Mouse (Mus musculus): ENCODE data around the gene Nudt17. TPM values are rescaled to one million over a fixed set of nuclear protein-coding genes. Genes with fewer than 3 reads are reported as not detected.

The Nudt17 gene
- total and polyA plus RNA-seq, 2 experiments from 2014 or later, result 11.9 to 18.5 TPM

DNA sequence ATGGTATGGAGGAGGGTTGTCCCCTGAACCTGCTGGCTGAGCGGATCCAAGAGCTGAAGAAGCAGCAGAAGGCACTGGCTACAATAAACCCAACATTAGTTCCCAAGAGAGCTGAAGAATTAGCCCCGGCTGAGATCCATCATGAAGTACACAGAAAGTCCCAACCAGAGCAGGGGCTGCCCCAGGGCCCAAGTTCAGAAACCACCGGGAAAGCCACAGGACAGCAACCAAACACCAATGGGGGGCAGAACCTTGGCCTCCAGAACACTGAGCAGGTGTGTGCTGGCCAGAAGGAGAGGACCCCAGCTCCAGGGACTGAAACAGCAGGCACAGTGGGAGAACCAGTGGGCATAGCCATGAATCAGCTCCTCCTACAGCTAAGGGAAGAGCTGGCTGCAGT, 24.9 kb downstream of the Nudt17 start:
- Histone ChIP-seq H3K4me2 (ENCODE audit: low read depth, low read length, poor library complexity, severe bottlenecking) (no peak overlapping the region), H3K27me3 (ENCODE audit: insufficient read depth, low read length) (peaks cover 5% of the 10 kb centered on the region; the same call in 1 of the 2 replicates), H3K9ac (replicated peaks; ENCODE audit: low read length, poor library complexity, severe bottlenecking) (no peak overlapping the region), H3K9me3 (ENCODE audit: low read length) (no peaks in the 10 kb centered on the region), H3K27ac (ENCODE audit: low read depth, low read length) (no peak overlapping the region), H3K4me1 (ENCODE audit: insufficient read depth, low read length) (no peaks in the 10 kb centered on the region), H3K36me3 (ENCODE audit: insufficient read depth, low read length) (no peaks in the 10 kb centered on the region), H3K4me3 (ENCODE audit: low read depth, low read length) (no peak overlapping the region)
- ATAC-seq (ENCODE audit: low FRiP score), result no peak
- WGBS, result 88% methylated on average over 3 of the region's 3 CpGs
- DNase-seq (ENCODE audit: low spot score), result no peak
- no peak for TF ChIP-seq CTCF (IDR thresholded peaks at IDR 0.05)

DNA sequence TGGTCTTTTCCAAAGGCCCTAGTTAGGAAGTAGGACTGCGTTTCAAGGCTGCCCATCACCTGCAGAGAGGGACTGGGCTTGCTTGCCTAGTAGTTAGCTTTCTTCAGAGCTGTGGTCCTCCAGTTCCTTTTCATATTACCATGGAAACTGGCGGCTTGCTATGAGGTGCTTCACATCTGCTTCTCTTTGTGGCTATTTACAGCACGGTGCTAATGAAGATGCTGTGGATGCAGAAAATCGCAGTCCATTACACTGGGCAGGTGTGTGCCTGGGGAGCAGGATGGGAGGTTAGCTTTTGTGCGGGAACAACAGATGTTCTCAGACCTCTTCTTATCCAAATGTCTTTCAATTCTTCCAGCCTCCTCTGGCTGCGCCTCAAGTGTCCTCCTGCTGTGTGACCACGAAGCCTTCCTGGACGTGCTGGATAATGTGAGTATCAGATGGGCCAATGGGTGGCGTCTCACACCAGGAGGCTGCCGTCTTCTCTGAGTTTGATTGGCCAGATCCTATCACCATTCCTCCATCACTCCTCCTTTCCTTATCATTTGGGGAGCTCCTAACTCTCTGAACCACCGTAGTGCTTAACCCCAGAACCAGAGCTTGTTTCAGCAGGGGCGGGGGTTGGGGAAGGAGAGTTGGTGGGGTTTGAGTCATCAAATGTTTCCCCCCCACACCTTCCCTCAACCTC, 27.9 kb downstream of the Nudt17 start:
- peak; percentile 42; the same call in 1 of the 2 replicates for ATAC-seq (ENCODE audit: low FRiP score)
- Histone ChIP-seq H3K4me2 (ENCODE audit: low read depth, low read length, poor library complexity, severe bottlenecking) (no peak overlapping the region), H3K4me3 (ENCODE audit: low read depth, low read length) (no peak overlapping the region), H3K9ac (replicated peaks; ENCODE audit: low read length, poor library complexity, severe bottlenecking) (no peak overlapping the region), H3K9me3 (ENCODE audit: low read length) (no peaks in the 10 kb centered on the region), H3K27ac (ENCODE audit: low read depth, low read length) (0 out of 2 replicates have a peak overlapping the region, but pooled peaks have one; percentile 12), H3K36me3 (ENCODE audit: insufficient read depth, low read length) (no peaks in the 10 kb centered on the region), H3K27me3 (ENCODE audit: insufficient read depth, low read length) (peaks cover 5% of the 10 kb centered on the region; the same call in 1 of the 2 replicates), H3K4me1 (ENCODE audit: insufficient read depth, low read length) (no peaks in the 10 kb centered on the region)
- peak; percentile 46 for DNase-seq (ENCODE audit: low spot score)
- WGBS, result 15% methylated on average over 12 of the region's 12 CpGs
- no peak for TF ChIP-seq CTCF (IDR thresholded peaks at IDR 0.05)

DNA sequence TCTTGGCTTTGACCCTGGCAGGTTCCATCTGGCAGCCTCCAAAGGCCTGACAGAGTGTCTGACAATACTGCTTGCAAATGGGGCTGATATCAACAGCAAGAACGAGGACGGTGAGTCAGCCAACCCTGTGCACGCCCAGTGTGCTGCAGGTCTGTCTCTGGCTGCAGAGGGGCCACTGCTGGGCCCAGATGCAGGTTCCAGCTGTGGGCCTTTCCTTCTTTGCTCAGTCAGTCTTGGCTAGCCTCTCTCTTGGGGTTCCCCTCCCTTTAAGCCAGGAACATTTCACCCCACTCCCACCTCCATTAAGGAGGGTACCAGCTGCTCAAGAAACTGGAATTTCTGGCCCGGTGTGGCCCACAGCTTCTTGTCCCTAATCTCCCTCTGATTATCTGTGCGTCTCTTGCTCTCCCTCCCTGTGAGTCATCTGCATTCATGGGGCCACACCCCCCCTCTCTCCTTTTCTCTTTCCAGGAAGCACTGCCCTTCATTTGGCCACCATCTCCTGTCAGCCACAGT, 29.1 kb downstream of the Nudt17 start:
- DNase-seq (ENCODE audit: low spot score) (no peak), ATAC-seq (ENCODE audit: low FRiP score) (no peak)
- Histone ChIP-seq H3K27me3 (ENCODE audit: insufficient read depth, low read length) (no peaks in the 10 kb centered on the region), H3K27ac (ENCODE audit: low read depth, low read length) (no peak overlapping the region), H3K4me2 (ENCODE audit: low read depth, low read length, poor library complexity, severe bottlenecking) (no peak overlapping the region), H3K4me3 (ENCODE audit: low read depth, low read length) (no peak overlapping the region), H3K36me3 (ENCODE audit: insufficient read depth, low read length) (no peaks in the 10 kb centered on the region), H3K9me3 (ENCODE audit: low read length) (no peaks in the 10 kb centered on the region), H3K9ac (replicated peaks; ENCODE audit: low read length, poor library complexity, severe bottlenecking) (no peak overlapping the region), H3K4me1 (ENCODE audit: insufficient read depth, low read length) (no peaks in the 10 kb centered on the region)
- TF ChIP-seq CTCF (IDR thresholded peaks at IDR 0.05), result no peak
- 33% methylated on average over 5 of the region's 5 CpGs for WGBS

DNA sequence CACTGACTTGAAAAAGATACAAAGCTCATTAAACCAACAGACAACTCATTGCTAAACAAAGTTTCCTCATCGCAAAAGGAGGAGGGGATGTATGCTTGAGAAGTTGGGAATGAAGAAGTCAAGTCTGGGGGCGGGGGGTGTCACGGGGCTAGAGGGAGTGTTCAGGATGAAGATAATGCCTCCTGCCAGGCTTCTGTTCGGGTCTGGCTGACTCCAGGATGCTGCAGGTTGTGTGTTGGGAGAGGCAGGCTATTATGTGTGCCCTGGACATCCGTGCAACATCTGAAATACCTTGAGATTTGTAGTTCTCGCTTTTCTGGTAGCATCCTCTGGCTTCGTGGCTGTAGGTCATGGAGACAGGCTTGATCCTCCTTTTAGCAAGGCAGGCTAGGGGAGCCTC, 29.9 kb downstream of the Nudt17 start:
- Histone ChIP-seq H3K4me3 (ENCODE audit: low read depth, low read length) (no peak overlapping the region), H3K9me3 (ENCODE audit: low read length) (no peaks in the 10 kb centered on the region), H3K36me3 (ENCODE audit: insufficient read depth, low read length) (no peaks in the 10 kb centered on the region), H3K9ac (replicated peaks; ENCODE audit: low read length, poor library complexity, severe bottlenecking) (no peak overlapping the region), H3K4me1 (ENCODE audit: insufficient read depth, low read length) (no peaks in the 10 kb centered on the region), H3K27me3 (ENCODE audit: insufficient read depth, low read length) (no peaks in the 10 kb centered on the region), H3K27ac (ENCODE audit: low read depth, low read length) (no peak overlapping the region), H3K4me2 (ENCODE audit: low read depth, low read length, poor library complexity, severe bottlenecking) (no peak overlapping the region)
- DNase-seq (ENCODE audit: low spot score), result no peak
- TF ChIP-seq CTCF (IDR thresholded peaks at IDR 0.05), result no peak
- 66% methylated on average over 7 of the region's 7 CpGs for WGBS
- no peak for ATAC-seq (ENCODE audit: low FRiP score)

DNA sequence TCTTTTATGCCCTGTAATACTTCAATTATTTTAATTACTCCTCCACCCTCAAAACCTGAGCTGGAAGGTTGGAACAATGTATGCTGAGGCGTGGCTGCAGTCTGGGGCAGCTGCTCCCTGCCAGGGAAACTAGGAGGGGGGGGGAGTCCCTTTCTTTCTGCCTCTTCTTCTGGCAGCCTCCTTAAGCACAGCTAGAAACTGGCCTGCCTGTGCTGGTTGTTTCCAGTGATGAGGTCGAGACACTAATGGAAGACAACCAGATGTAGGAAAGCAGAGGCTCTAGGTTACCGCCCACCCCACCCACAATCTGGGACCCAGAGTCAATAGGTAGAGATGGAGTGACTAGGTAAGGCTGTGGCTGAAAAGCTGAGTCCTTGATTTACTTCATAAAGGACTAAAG, 32.7 kb downstream of the Nudt17 start:
- Histone ChIP-seq H3K36me3 (ENCODE audit: insufficient read depth, low read length) (no peaks in the 10 kb centered on the region), H3K27me3 (ENCODE audit: insufficient read depth, low read length) (no peaks in the 10 kb centered on the region), H3K27ac (ENCODE audit: low read depth, low read length) (no peak overlapping the region), H3K9ac (replicated peaks; ENCODE audit: low read length, poor library complexity, severe bottlenecking) (no peak overlapping the region), H3K9me3 (ENCODE audit: low read length) (no peaks in the 10 kb centered on the region), H3K4me3 (ENCODE audit: low read depth, low read length) (no peak overlapping the region), H3K4me2 (ENCODE audit: low read depth, low read length, poor library complexity, severe bottlenecking) (no peak overlapping the region), H3K4me1 (ENCODE audit: insufficient read depth, low read length) (no peaks in the 10 kb centered on the region)
- DNase-seq (ENCODE audit: low spot score) (no peak), ATAC-seq (ENCODE audit: low FRiP score) (no peak)
- 27% methylated on average over 3 of the region's 3 CpGs for WGBS
- TF ChIP-seq CTCF (IDR thresholded peaks at IDR 0.05), result no peak

DNA sequence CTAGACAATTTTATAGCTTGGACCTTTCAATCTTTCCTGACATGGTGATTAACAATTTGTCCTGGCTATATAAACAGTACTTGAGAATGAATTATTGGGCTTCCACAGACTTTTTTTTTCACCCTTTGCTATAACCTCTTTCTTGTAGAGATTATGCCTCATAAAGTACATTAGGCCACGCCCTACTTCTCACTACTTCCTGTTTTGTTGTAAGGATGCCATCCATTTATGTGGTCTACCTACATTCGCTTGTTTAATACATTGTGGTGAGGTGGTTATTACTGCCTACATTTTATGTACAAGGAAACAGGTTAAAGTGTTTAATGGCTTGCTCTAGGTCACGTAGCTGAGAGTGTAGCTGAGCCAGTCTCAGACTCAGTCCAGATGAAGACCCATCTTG, 33.2 kb downstream of the Nudt17 start:
- no peak overlapping the region for H3K4me3 ChIP-seq (ENCODE audit: low read depth, low read length)
- no peaks in the 10 kb centered on the region for H3K4me1 ChIP-seq (ENCODE audit: insufficient read depth, low read length)
- ATAC-seq (ENCODE audit: low FRiP score), result no peak
- no peak for DNase-seq (ENCODE audit: low spot score)
- no peaks in the 10 kb centered on the region for H3K9me3 ChIP-seq (ENCODE audit: low read length)
- H3K9ac ChIP-seq (replicated peaks; ENCODE audit: low read length, poor library complexity, severe bottlenecking), result no peak overlapping the region
- no peaks in the 10 kb centered on the region for H3K27me3 ChIP-seq (ENCODE audit: insufficient read depth, low read length)
- no peak overlapping the region for H3K4me2 ChIP-seq (ENCODE audit: low read depth, low read length, poor library complexity, severe bottlenecking)
- no peak overlapping the region for H3K27ac ChIP-seq (ENCODE audit: low read depth, low read length)
- TF ChIP-seq CTCF (IDR thresholded peaks at IDR 0.05), result no peak
- no peaks in the 10 kb centered on the region for H3K36me3 ChIP-seq (ENCODE audit: insufficient read depth, low read length)
- 85% methylated on average over 3 of the region's 3 CpGs for WGBS
